Mouse (Mus musculus) heart, embryonic 16.5 days (tissue): Measurements from ENCODE around the gene Brap. TPM values are rescaled to one million over a fixed set of nuclear protein-coding genes. Genes with fewer than 3 reads are reported as not detected.

ENCODE experiments used
- ATAC-seq: fragments of 200-750 bp; cut with Nextera tagmentation; replicated peaks from 2 replicates; pipeline ENCODE4 v1.8.0; 2017; ENCODE audit warnings: moderate number of reproducible peaks; ENCODE audit not compliant: insufficient read depth, low FRiP score; ENCODE audit errors: extremely low read depth
- H3K27ac ChIP-seq: fragments of 300-500 bp; sonication (generic); 2 replicates; pipeline ENCODE4 v1.5.1; 2014; ENCODE audit warnings: mild to moderate bottlenecking, low read length, control low read depth, moderate library complexity
- H3K27me3 ChIP-seq: fragments of 300-500 bp; sonication (generic); 2 replicates; pipeline ENCODE4 v1.6.1; 2014; ENCODE audit warnings: low read length, mixed read lengths; ENCODE audit not compliant: control insufficient read depth, insufficient read depth
- H3K36me3 ChIP-seq: fragments of 300-500 bp; sonication (generic); 2 replicates; pipeline ENCODE4 v1.6.1; 2014; ENCODE audit not compliant: control insufficient read depth, insufficient read depth
- H3K4me1 ChIP-seq: fragments of 300-500 bp; sonication (generic); 2 replicates; pipeline ENCODE4 v1.6.1; 2014; ENCODE audit warnings: low read length, mixed read lengths; ENCODE audit not compliant: control insufficient read depth, insufficient read depth
- H3K4me2 ChIP-seq: fragments of 300-500 bp; sonication (generic); 2 replicates; pipeline ENCODE4 v1.6.1; 2014; ENCODE audit warnings: low read depth, mild to moderate bottlenecking, control low read depth, low read length
- H3K4me3 ChIP-seq: fragments of 300-500 bp; sonication (generic); 2 replicates; pipeline ENCODE4 v1.5.1; 2014; ENCODE audit warnings: mild to moderate bottlenecking, control low read depth, low read length
- H3K9ac ChIP-seq: fragments of 300-500 bp; sonication (generic); 2 replicates; pipeline ENCODE4 v1.6.1; 2014; ENCODE audit warnings: low read length, control low read depth
- H3K9me3 ChIP-seq: fragments of 300-500 bp; sonication (generic); replicated peaks from 2 replicates; pipeline ENCODE4 v1.6.1; 2016; ENCODE audit warnings: low read length; ENCODE audit not compliant: control insufficient read depth
- WGBS: fragments of 180-500 bp; shearing (Covaris S2); extraction: QIAGEN DNeasy Blood & Tissue Kit; methylation state at CpG from one replicate; pipeline ENCODE4 v1.1.7; 2014; 5-methylcytosine and 5-hydroxymethylcytosine counted together
- polyA plus RNA-seq: library from polyadenylated mRNA; unstranded; fragments of >200 nt; fragmentation: Nextera tagmentation; extraction: Ambion mirVana; gene quantifications from 2 replicates; pipeline ENCODE4 v1.2.1, GENCODE M21; 2015

Brap gene
- polyA plus RNA-seq, 1 experiment from 2014 or later, result 29.0 TPM

GRCm38 (mm10) chr5:121663456-121663855 lies 3.1 kb downstream of the Brap start:
- Histone ChIP-seq H3K9me3 (no peaks in the 10 kb centered on the region), H3K4me1 (peaks cover 10% of the 10 kb centered on the region), H3K27me3 (no peaks in the 10 kb centered on the region), H3K36me3 (peaks cover 31% of the 10 kb centered on the region), H3K4me2 (no peak overlapping the region), H3K9ac (no peak overlapping the region), H3K4me3 (no peak overlapping the region), H3K27ac (no peak overlapping the region)
- 84% methylated on average over 8 of the region's 8 CpGs for WGBS
- no peak for ATAC-seq

- ATAC-seq, result no peak
- WGBS, result 87% methylated on average over 6 of the region's 6 CpGs
- H3K4me2 ChIP-seq, result no peak overlapping the region
- no peak overlapping the region for H3K27ac ChIP-seq
- H3K9me3 ChIP-seq, result no peaks in the 10 kb centered on the region
- no peak overlapping the region for H3K4me3 ChIP-seq
- no peak overlapping the region for H3K9ac ChIP-seq
- H3K4me1 ChIP-seq, result peaks cover 10% of the 10 kb centered on the region
- peaks cover 33% of the 10 kb centered on the region for H3K36me3 ChIP-seq
- H3K27me3 ChIP-seq, result no peaks in the 10 kb centered on the region
Observed at GRCm38 (mm10) chr5:121664078-121664477, 3.7 kb downstream of the Brap start.

GRCm38 (mm10) chr5:121664971-121665370 lies 4.6 kb downstream of the Brap start:
- H3K4me2 ChIP-seq, result no peak overlapping the region
- H3K27me3 ChIP-seq, result no peaks in the 10 kb centered on the region
- H3K4me1 ChIP-seq, result peaks cover 6% of the 10 kb centered on the region
- H3K36me3 ChIP-seq, result peaks cover 35% of the 10 kb centered on the region
- no peak overlapping the region for H3K27ac ChIP-seq
- no peak overlapping the region for H3K4me3 ChIP-seq
- no peaks in the 10 kb centered on the region for H3K9me3 ChIP-seq
- 95% methylated on average over 9 of the region's 9 CpGs for WGBS
- H3K9ac ChIP-seq, result no peak overlapping the region
- ATAC-seq, result no peak

- H3K9me3 ChIP-seq, result no peaks in the 10 kb centered on the region
- ATAC-seq, result no peak
- no peak overlapping the region for H3K4me2 ChIP-seq
- peaks cover 42% of the 10 kb centered on the region for H3K36me3 ChIP-seq
- WGBS, result 82% methylated on average over 4 of the region's 4 CpGs
- H3K9ac ChIP-seq, result no peak overlapping the region
- no peak overlapping the region for H3K4me3 ChIP-seq
- no peaks in the 10 kb centered on the region for H3K27me3 ChIP-seq
- no peaks in the 10 kb centered on the region; the same call in 1 of the 2 replicates for H3K4me1 ChIP-seq
- no peak overlapping the region for H3K27ac ChIP-seq
Observed at GRCm38 (mm10) chr5:121667067-121667466, 6.7 kb downstream of the Brap start.

- 71% methylated on average over 6 of the region's 6 CpGs for WGBS
- Histone ChIP-seq H3K4me3 (no peak overlapping the region), H3K27ac (no peak overlapping the region), H3K36me3 (peaks cover 31% of the 10 kb centered on the region), H3K4me1 (no peaks in the 10 kb centered on the region), H3K9ac (no peak overlapping the region), H3K4me2 (no peak overlapping the region), H3K9me3 (no peaks in the 10 kb centered on the region), H3K27me3 (no peaks in the 10 kb centered on the region)
- no peak for ATAC-seq
Observed at GRCm38 (mm10) chr5:121668411-121668810, 8.0 kb downstream of the Brap start.

GRCm38 (mm10) chr5:121670412-121670811 lies 10.0 kb downstream of the Brap start:
- no peak overlapping the region for H3K4me3 ChIP-seq
- no peaks in the 10 kb centered on the region for H3K27me3 ChIP-seq
- WGBS, result 85% methylated on average over 3 of the region's 3 CpGs
- H3K27ac ChIP-seq, result no peak overlapping the region
- no peak overlapping the region for H3K9ac ChIP-seq
- no peaks in the 10 kb centered on the region for H3K4me1 ChIP-seq
- H3K36me3 ChIP-seq, result peaks cover 23% of the 10 kb centered on the region
- H3K4me2 ChIP-seq, result no peak overlapping the region
- H3K9me3 ChIP-seq, result no peaks in the 10 kb centered on the region
- ATAC-seq, result no peak

GRCm38 (mm10) chr5:121682250-121682649 lies 21.9 kb downstream of the Brap start:
- WGBS, result 95% methylated on average over 2 of the region's 2 CpGs
- Histone ChIP-seq H3K9ac (no peak overlapping the region), H3K4me2 (no peak overlapping the region), H3K27me3 (no peaks in the 10 kb centered on the region), H3K9me3 (no peaks in the 10 kb centered on the region), H3K27ac (no peak overlapping the region), H3K36me3 (peaks cover 53% of the 10 kb centered on the region), H3K4me3 (no peak overlapping the region), H3K4me1 (peaks cover 9% of the 10 kb centered on the region)
- no peak for ATAC-seq

- Histone ChIP-seq H3K9me3 (no peaks in the 10 kb centered on the region), H3K4me1 (peaks cover 11% of the 10 kb centered on the region), H3K27ac (peak overlapping the region; percentile 58), H3K36me3 (peaks cover 30% of the 10 kb centered on the region), H3K4me3 (no peak overlapping the region), H3K9ac (peak overlapping the region; percentile 9; the same call in 1 of the 2 replicates), H3K4me2 (no peak overlapping the region), H3K27me3 (no peaks in the 10 kb centered on the region)
- 66% methylated on average over 6 of the region's 6 CpGs for WGBS
- peak; percentile 42; the same call in 1 of the 2 replicates for ATAC-seq
Observed at GRCm38 (mm10) chr5:121685495-121685894, 25.1 kb downstream of the Brap start.

GRCm38 (mm10) chr5:121686113-121686898 lies 25.9 kb downstream of the Brap start:
- H3K27ac ChIP-seq, result peak overlapping the region; percentile 58
- no peaks in the 10 kb centered on the region for H3K27me3 ChIP-seq
- H3K36me3 ChIP-seq, result peaks cover 26% of the 10 kb centered on the region
- H3K4me2 ChIP-seq, result no peak overlapping the region
- 0 out of 2 replicates have a peak, but pooled peaks have one; percentile 18 for ATAC-seq
- H3K4me1 ChIP-seq, result peaks cover 12% of the 10 kb centered on the region
- H3K9me3 ChIP-seq, result no peaks in the 10 kb centered on the region
- 43% methylated on average over 15 of the region's 15 CpGs for WGBS
- H3K4me3 ChIP-seq, result no peak overlapping the region
- H3K9ac ChIP-seq, result peak overlapping the region; percentile 26; the same call in 1 of the 2 replicates
